Mouse (Mus musculus) midbrain, embryonic 10.5 days (tissue): ENCODE data around the gene Tent4b. TPM values are rescaled to one million over a fixed set of nuclear protein-coding genes. Genes with fewer than 3 reads are reported as not detected.

Experiments
- DNase-seq: peaks from one replicate; pipeline ENCODE4 v3.0.0-alpha.2; 2017; ENCODE audit warnings: low spot score
- H3K27ac ChIP-seq: fragments of 300-500 bp; sonication (generic); replicated peaks from 2 replicates; pipeline ENCODE4 v1.5.1; 2016; ENCODE audit warnings: mild to moderate bottlenecking
- H3K27me3 ChIP-seq: fragments of 300-500 bp; sonication (generic); 2 replicates; pipeline ENCODE4 v1.6.1; 2016; ENCODE audit warnings: low read depth, mild to moderate bottlenecking; ENCODE audit not compliant: poor library complexity, severe bottlenecking
- H3K36me3 ChIP-seq: fragments of 300-500 bp; sonication (generic); 2 replicates; pipeline ENCODE4 v1.6.1; 2016; ENCODE audit warnings: mild to moderate bottlenecking, moderate library complexity
- H3K4me1 ChIP-seq: fragments of 300-500 bp; sonication (generic); 2 replicates; pipeline ENCODE4 v1.6.1; 2016
- H3K4me3 ChIP-seq: fragments of 300-500 bp; sonication (generic); 2 replicates; pipeline ENCODE4 v1.5.1; 2016; ENCODE audit warnings: mild to moderate bottlenecking, moderate library complexity
- H3K9me3 ChIP-seq: fragments of 300-500 bp; sonication (generic); replicated peaks from 2 replicates; pipeline ENCODE4 v1.6.1; 2016; ENCODE audit warnings: mild to moderate bottlenecking
- WGBS: fragments of 180-500 bp; shearing (Covaris S2); methylation state at CpG from one replicate; pipeline ENCODE4 v1.1.7; 2016; 5-methylcytosine and 5-hydroxymethylcytosine counted together
- polyA plus RNA-seq: library from polyadenylated mRNA; unstranded; fragments of >200 nt; fragmentation: Nextera tagmentation; extraction: Ambion mirVana; gene quantifications from 2 replicates; pipeline ENCODE4 v1.2.1, GENCODE M21; 2016

Tent4b gene
- polyA plus RNA-seq, 1 experiment from 2014 or later: 8.2 TPM

DNA sequence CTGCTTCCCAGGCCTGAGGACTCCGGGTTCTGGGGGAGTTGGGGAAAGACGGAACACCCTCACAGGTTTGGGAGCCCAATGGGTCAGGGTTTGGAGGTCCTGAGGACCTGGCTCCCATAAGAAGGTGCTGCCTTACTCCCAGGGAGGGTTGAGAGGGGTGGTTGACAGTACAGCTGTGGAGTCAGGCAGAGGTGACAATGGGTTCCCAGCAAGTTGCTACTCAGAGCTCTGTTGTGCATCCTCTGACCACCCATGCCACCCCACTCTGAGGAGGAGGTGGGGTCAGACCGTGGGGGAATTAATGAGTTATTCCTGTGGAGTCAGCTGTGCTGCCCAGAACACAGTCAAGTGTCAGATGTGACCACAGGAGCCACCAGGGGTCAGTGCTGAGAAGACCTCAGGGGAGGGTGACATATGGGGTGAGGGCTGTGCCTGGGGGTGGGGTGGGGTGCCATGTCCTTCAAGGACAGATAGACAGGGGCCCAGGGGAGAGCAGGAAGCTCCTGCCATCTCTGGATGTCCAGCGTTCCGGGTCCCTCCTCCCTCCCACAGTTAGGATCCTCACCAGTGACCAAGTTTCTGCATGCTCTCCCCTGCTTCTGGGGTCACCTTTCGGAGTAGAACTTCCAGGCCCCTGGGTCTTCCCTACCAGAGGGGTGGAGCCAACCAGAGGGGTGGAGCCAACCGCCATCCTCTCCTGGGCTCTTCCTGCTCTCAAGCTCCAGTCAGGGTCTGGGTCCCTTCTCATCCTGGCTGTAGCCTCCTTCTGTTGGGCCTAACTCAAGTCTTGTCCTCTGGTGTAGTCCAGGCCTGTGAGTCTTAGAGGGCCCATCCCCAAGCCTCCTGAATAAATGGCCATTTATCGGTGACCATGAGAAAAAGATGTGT, 86.7 kb downstream of the Tent4b start:
- no peaks in the 10 kb centered on the region for H3K9me3 ChIP-seq
- no peaks in the 10 kb centered on the region for H3K36me3 ChIP-seq
- no peak overlapping the region for H3K27ac ChIP-seq
- peaks cover 4% of the 10 kb centered on the region; the same call in 1 of the 2 replicates for H3K4me1 ChIP-seq
- 85% methylated on average over 8 of the region's 8 CpGs for WGBS
- no peaks in the 10 kb centered on the region for H3K27me3 ChIP-seq
- DNase-seq: no peak
- no peak overlapping the region for H3K4me3 ChIP-seq

DNA sequence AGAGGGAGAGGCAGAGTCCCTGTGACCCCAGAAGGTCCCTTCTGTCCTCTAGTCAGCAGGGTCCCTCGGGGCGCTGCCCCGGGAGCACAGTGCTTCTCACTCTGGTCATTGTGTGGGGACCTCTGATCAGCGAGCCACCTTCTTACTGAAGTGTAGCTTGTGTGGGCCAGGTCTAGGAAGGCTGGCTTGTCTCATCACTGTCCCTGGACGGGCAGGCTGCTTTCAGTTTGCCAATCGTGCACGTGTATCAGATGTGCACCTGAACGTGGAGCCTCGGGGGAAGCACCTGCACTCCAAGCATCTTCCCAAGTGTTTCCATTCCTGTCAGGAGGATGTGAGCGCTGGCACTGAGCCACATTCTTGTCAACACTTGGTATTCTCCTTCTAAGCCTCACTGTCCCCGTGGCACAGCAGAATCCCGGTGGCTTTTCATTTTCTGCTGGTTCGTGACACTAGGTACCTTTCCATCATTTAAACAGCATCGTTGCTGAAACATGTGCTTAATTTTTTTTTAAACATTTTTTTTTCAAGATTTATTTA, 87.5 kb downstream of the Tent4b start:
- Histone ChIP-seq H3K27me3 (no peaks in the 10 kb centered on the region), H3K4me1 (peaks cover 4% of the 10 kb centered on the region; the same call in 1 of the 2 replicates), H3K27ac (no peak overlapping the region), H3K36me3 (no peaks in the 10 kb centered on the region), H3K4me3 (no peak overlapping the region), H3K9me3 (no peaks in the 10 kb centered on the region)
- no peak for DNase-seq
- WGBS: 94% methylated on average over 14 of the region's 14 CpGs

- Histone ChIP-seq H3K36me3 (no peaks in the 10 kb centered on the region), H3K27ac (peak overlapping the region; percentile 50), H3K4me1 (no peaks in the 10 kb centered on the region), H3K4me3 (no peak overlapping the region), H3K9me3 (no peaks in the 10 kb centered on the region), H3K27me3 (no peaks in the 10 kb centered on the region)
- WGBS: 68% methylated on average over 12 of the region's 12 CpGs
- no peak for DNase-seq
Measured at GRCm38 (mm10) chr8:88288622-88289242, 89.7 kb downstream of the Tent4b start.

- DNase-seq: no peak
- H3K4me3 ChIP-seq: no peak overlapping the region
- no peaks in the 10 kb centered on the region for H3K27me3 ChIP-seq
- H3K9me3 ChIP-seq: no peaks in the 10 kb centered on the region
- 45% methylated on average over 1 of the region's 1 CpGs for WGBS
- no peaks in the 10 kb centered on the region for H3K4me1 ChIP-seq
- no peaks in the 10 kb centered on the region for H3K36me3 ChIP-seq
- H3K27ac ChIP-seq: no peak overlapping the region
Measured at GRCm38 (mm10) chr8:88289901-88290300, 90.9 kb downstream of the Tent4b start.

GRCm38 (mm10) chr8:88290326-88291304, 91.6 kb downstream of the Tent4b start:
- no peak overlapping the region for H3K4me3 ChIP-seq
- no peaks in the 10 kb centered on the region for H3K4me1 ChIP-seq
- H3K27me3 ChIP-seq: no peaks in the 10 kb centered on the region
- 88% methylated on average over 13 of the region's 13 CpGs for WGBS
- DNase-seq: no peak
- H3K36me3 ChIP-seq: no peaks in the 10 kb centered on the region
- no peak overlapping the region for H3K27ac ChIP-seq
- no peaks in the 10 kb centered on the region for H3K9me3 ChIP-seq

- no peak for DNase-seq
- no peak overlapping the region for H3K4me3 ChIP-seq
- H3K27me3 ChIP-seq: no peaks in the 10 kb centered on the region
- no peak overlapping the region for H3K27ac ChIP-seq
- no peaks in the 10 kb centered on the region for H3K4me1 ChIP-seq
- H3K9me3 ChIP-seq: no peaks in the 10 kb centered on the region
- 85% methylated on average over 11 of the region's 11 CpGs for WGBS
- H3K36me3 ChIP-seq: no peaks in the 10 kb centered on the region
Measured at GRCm38 (mm10) chr8:88291305-88291690, 92.3 kb downstream of the Tent4b start.

GRCm38 (mm10) chr8:88292926-88293325, 93.9 kb downstream of the Tent4b start:
- H3K9me3 ChIP-seq: no peaks in the 10 kb centered on the region
- H3K27ac ChIP-seq: no peak overlapping the region
- no peak for DNase-seq
- H3K4me1 ChIP-seq: no peaks in the 10 kb centered on the region
- no peaks in the 10 kb centered on the region for H3K27me3 ChIP-seq
- no peak overlapping the region for H3K4me3 ChIP-seq
- 90% methylated on average over 3 of the region's 3 CpGs for whole genome bisulfite sequencing
- H3K36me3 ChIP-seq: no peaks in the 10 kb centered on the region

- 0 out of 2 replicates have a peak, but pooled peaks cover 3% of the 10 kb centered on the region for H3K4me1 ChIP-seq
- no peaks in the 10 kb centered on the region for H3K9me3 ChIP-seq
- H3K27me3 ChIP-seq: no peaks in the 10 kb centered on the region
- H3K36me3 ChIP-seq: no peaks in the 10 kb centered on the region
- no peak overlapping the region for H3K27ac ChIP-seq
- no peak for DNase-seq
- H3K4me3 ChIP-seq: no peak overlapping the region
- WGBS: 92% methylated on average over 9 of the region's 9 CpGs
Measured at GRCm38 (mm10) chr8:88293590-88294356, 94.8 kb downstream of the Tent4b start.

DNA sequence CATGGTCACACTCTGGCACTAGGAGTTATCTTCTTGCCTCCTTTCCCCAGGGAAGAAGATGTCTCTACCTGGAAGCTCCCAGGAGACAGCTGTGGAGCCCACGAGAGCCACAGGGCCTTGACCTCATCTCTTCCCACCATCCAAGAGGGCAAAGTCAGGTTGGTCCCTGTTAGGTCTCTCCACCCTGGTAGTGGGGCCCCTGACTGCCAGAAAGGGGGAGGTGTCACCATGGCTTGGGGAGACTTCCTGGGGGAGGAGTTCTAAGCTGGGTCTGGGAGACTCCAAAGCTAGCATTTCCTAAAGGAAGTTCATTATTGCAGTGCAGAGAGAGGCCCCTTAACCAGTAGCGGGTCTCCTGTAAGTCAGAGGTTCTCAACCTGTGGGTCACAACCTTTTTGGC, 96.0 kb downstream of the Tent4b start:
- Histone ChIP-seq H3K27me3 (no peaks in the 10 kb centered on the region), H3K9me3 (no peaks in the 10 kb centered on the region), H3K4me1 (0 out of 2 replicates have a peak, but pooled peaks cover 3% of the 10 kb centered on the region), H3K36me3 (no peaks in the 10 kb centered on the region), H3K27ac (no peak overlapping the region), H3K4me3 (no peak overlapping the region)
- WGBS: 98% methylated on average over 2 of the region's 2 CpGs
- no peak for DNase-seq

DNA sequence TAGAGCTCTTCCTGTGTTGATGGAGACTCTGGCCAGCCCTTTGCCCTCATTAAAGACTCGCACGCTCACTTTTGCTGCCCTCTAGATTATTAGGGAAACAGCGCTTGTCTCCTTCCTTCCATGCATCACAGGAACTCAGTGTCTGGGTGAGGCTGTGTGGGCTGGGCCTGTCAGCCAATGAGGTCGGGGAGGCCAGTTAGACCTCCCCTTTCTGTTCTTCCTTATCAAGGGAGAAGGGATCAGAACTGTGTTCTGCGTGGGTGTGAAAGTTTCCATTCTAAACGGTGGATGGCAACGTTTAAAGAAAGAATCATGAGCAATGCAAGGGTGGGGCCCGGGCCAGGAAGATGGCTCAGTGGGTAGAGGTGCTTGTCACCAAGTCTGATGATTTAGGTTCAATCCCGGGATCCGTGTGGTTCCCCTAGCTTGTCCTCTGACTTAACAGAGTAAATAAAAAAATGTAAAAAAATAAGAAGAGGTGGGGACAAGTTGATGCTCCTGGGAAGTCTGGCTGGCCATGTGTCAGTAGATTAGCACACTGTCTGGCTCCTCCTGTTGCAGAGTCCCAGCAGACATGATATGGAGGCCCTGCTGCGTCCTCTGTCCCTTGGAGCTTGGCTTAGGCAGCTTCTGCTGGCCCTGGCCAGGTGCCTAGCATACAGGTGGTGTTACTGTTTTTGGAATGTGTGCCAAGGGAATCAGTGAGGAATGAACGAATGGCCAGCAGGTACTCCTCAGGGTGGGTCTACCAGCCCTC, 99.1 kb downstream of the Tent4b start:
- DNase-seq: no peak

DNA sequence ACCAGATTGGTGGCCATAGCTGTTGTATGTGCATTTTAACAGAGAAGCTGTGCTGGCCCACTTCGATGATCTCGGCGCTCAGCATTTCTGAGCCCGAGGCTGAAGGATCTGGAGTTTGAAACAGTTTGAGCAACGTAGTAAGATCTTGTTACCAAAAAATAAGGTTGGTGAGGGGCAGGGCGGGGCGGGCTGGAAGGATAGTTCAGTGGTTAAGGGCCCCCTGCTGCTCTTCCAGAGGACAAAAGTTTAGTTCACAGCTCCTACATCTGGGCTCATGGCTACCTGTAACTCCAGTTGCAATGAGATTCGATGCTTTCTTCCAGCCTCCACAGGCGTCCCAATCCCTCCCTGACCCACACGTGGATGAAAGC, 99.7 kb downstream of the Tent4b start:
- Histone ChIP-seq H3K27me3 (no peaks in the 10 kb centered on the region), H3K27ac (no peak overlapping the region), H3K4me1 (peaks cover 23% of the 10 kb centered on the region), H3K4me3 (no peak overlapping the region), H3K36me3 (no peaks in the 10 kb centered on the region), H3K9me3 (no peaks in the 10 kb centered on the region)
- 91% methylated on average over 10 of the region's 10 CpGs for WGBS
- DNase-seq: no peak

More for the DNA sequence above, 99.1 kb downstream of the Tent4b start:
- 73% methylated on average over 12 of the region's 12 CpGs for WGBS
- peaks cover 23% of the 10 kb centered on the region for H3K4me1 ChIP-seq
- H3K27ac ChIP-seq: no peak overlapping the region
- no peaks in the 10 kb centered on the region for H3K36me3 ChIP-seq
- H3K4me3 ChIP-seq: no peak overlapping the region
- H3K9me3 ChIP-seq: no peaks in the 10 kb centered on the region
- H3K27me3 ChIP-seq: no peaks in the 10 kb centered on the region
